Mouse (Mus musculus): ENCODE results near the gene Tchhl1.

The Tchhl1 gene

GRCm38 (mm10) chr3:93468561-93468960 is at the start of gene Tchhl1:
TSS of gene Tchhl1 (plus strand) at chr3:93468754.
- WGBS, result 77% methylated on average over 5 of the region's 5 CpGs

GRCm38 (mm10) chr3:93431673-93432072 is 36.9 kb upstream of the Tchhl1 start:
- 67% methylated on average over 3 of the region's 3 CpGs for WGBS

GRCm38 (mm10) chr3:93442030-93442429 is 26.5 kb upstream of the Tchhl1 start, which contains the start of gene Tchh:
TSS of gene Tchh (plus strand) at chr3:93442330.
- 89% methylated on average over 1 of the region's 1 CpGs for WGBS

GRCm38 (mm10) chr3:93443501-93444101 is 25.0 kb upstream of the Tchhl1 start:
- 2% methylated on average over 38 of the region's 38 CpGs for WGBS

GRCm38 (mm10) chr3:93444343-93445164 is 24.0 kb upstream of the Tchhl1 start:
- under 1% methylated on average over 56 of the region's 56 CpGs for WGBS

- 1% methylated on average over 36 of the region's 36 CpGs for WGBS
Observed at GRCm38 (mm10) chr3:93445165-93445705, 23.3 kb upstream of the Tchhl1 start.

- under 1% methylated on average over 54 of the region's 54 CpGs for WGBS
Observed at GRCm38 (mm10) chr3:93446128-93446755, 22.3 kb upstream of the Tchhl1 start.

- 1% methylated on average over 32 of the region's 32 CpGs for WGBS
Observed at GRCm38 (mm10) chr3:93446756-93447137, 21.8 kb upstream of the Tchhl1 start.

- WGBS, result under 1% methylated on average over 59 of the region's 59 CpGs
Observed at GRCm38 (mm10) chr3:93447138-93447841, 21.3 kb upstream of the Tchhl1 start.

GRCm38 (mm10) chr3:93466556-93466955 is 2.0 kb upstream of the Tchhl1 start:
- WGBS, result 70% methylated on average over 3 of the region's 3 CpGs

GRCm38 (mm10) chr3:93467130-93467529 is 1.4 kb upstream of the Tchhl1 start:
- WGBS, result 85% methylated on average over 4 of the region's 4 CpGs

GRCm38 (mm10) chr3:93469629-93470028 is 1.1 kb downstream of the Tchhl1 start:
- 80% methylated on average over 3 of the region's 3 CpGs for WGBS

- WGBS, result 90% methylated on average over 1 of the region's 1 CpGs
Observed at GRCm38 (mm10) chr3:93480053-93480452, 11.5 kb downstream of the Tchhl1 start.

- WGBS, result 74% methylated on average over 2 of the region's 2 CpGs
Observed at GRCm38 (mm10) chr3:93481982-93482616, 13.5 kb downstream of the Tchhl1 start.

GRCm38 (mm10) chr3:93485611-93486010 is 17.1 kb downstream of the Tchhl1 start:
- WGBS, result 79% methylated on average over 3 of the region's 3 CpGs

GRCm38 (mm10) chr3:93488541-93488940 is 20.0 kb downstream of the Tchhl1 start:
- WGBS, result 88% methylated on average over 2 of the region's 2 CpGs

GRCm38 (mm10) chr3:93492176-93492575 is 23.6 kb downstream of the Tchhl1 start:
- WGBS, result 80% methylated on average over 3 of the region's 3 CpGs

GRCm38 (mm10) chr3:93493992-93494391 is 25.4 kb downstream of the Tchhl1 start:
- WGBS, result under 1% methylated on average over 4 of the region's 4 CpGs

- 26% methylated on average over 5 of the region's 5 CpGs for WGBS
Observed at GRCm38 (mm10) chr3:93494774-93495173, 26.2 kb downstream of the Tchhl1 start.

GRCm38 (mm10) chr3:93497131-93497530 is 28.6 kb downstream of the Tchhl1 start:
- 87% methylated on average over 3 of the region's 3 CpGs for WGBS

- WGBS, result 65% methylated on average over 7 of the region's 7 CpGs
Observed at GRCm38 (mm10) chr3:93504536-93505189, 36.1 kb downstream of the Tchhl1 start.
